23 mouse cellular contexts compared by ENCODE assay signal in the genomic region with DNA sequence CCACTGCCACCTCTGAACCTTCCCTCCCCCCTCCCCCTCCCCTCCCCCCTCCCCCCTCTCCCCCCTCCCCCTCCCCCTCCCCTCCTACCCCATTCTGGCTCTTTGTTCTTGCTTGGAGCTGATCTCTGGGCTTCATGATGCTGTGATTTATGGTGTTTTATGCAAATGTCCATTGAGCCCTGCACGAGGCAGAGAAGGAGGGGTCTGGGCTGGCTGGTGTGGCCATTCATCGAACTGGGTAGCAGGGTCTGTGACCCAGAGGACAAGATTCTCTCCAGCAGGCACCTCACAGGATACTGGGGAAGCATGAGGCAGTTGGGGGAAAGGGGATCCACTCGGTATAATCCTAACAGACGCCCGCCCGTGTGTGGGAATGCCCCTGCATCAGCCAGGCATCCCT.
DNase-seq lines count a peak whose midpoint lies in the region; ATAC-seq and TF ChIP-seq lines count a peak whose summit lies in the region.
"Had no signal": no experiment of that assay in that cellular context is flagged by ENCODE, and none has a peak within 500 bp of the region (broad histone marks: within the 10 kb centered on the region; RNA-seq: fewer than 3 reads in every experiment).

No protein-coding gene starts in this region.

- peaks cover 30% of the 10 kb centered on the region for H3K4me1 ChIP-seq in hindbrain, embryonic 12.5 days
- no peaks in the 10 kb centered on the region; the same call in 1 of the 2 replicates for H3K4me1 ChIP-seq in hindbrain, postnatal 0 days (ENCODE audit: insufficient read depth, low read length)
- H3K4me1 ChIP-seq in hindbrain, embryonic 13.5 days (replicated peaks): peaks cover 31% of the 10 kb centered on the region

- TF ChIP-seq CTCF in hindbrain, postnatal 0 days (IDR thresholded peaks at IDR 0.05; ENCODE audit: low read depth): no peak

- no peak overlapping the region for H3K9ac ChIP-seq in hindbrain, embryonic 12.5 days
- H3K9ac ChIP-seq in hindbrain, postnatal 0 days (replicated peaks; ENCODE audit: low read length): no peak overlapping the region
- H3K9ac ChIP-seq in hindbrain, embryonic 13.5 days: no peak overlapping the region
- H3K9ac ChIP-seq: embryonic facial prominence, embryonic 12.5 days; limb, embryonic 15.5 days had no signal

- WGBS in hindbrain, embryonic 12.5 days: 36% methylated on average over 6 of the region's 6 CpGs
- 31% methylated on average over 6 of the region's 6 CpGs for WGBS in hindbrain, postnatal 0 days
- 17% methylated on average over 6 of the region's 6 CpGs for WGBS in hindbrain, embryonic 13.5 days

- no peaks in the 10 kb centered on the region for H3K27me3 ChIP-seq in hindbrain, embryonic 12.5 days
- no peaks in the 10 kb centered on the region for H3K27me3 ChIP-seq in hindbrain, postnatal 0 days (ENCODE audit: insufficient read depth, low read length)
- H3K27me3 ChIP-seq in hindbrain, embryonic 13.5 days: peaks cover 20% of the 10 kb centered on the region
- H3K27me3 ChIP-seq: embryonic facial prominence, embryonic 12.5 days had no signal

- peak; percentile 30; the same call in 1 of the 2 replicates for ATAC-seq in hindbrain, embryonic 12.5 days (ENCODE audit: low FRiP score)
- no peak for ATAC-seq in hindbrain, postnatal 0 days
- ATAC-seq in hindbrain, embryonic 13.5 days (ENCODE audit: low FRiP score): 0 out of 2 replicates have a peak, but pooled peaks have one; percentile 29
- ATAC-seq: activated CD4-positive, CD25-positive, alpha-beta regulatory T cell, adult 4 months; inflammation-experienced regulatory T-cells, adult 6 months had no signal

- 0 out of 2 replicates have a peak overlapping the region, but pooled peaks have one; percentile 17 for H3K27ac ChIP-seq in hindbrain, embryonic 12.5 days
- no peak overlapping the region for H3K27ac ChIP-seq in hindbrain, postnatal 0 days
- H3K27ac ChIP-seq in hindbrain, embryonic 13.5 days: no peak overlapping the region
- H3K27ac ChIP-seq: embryonic facial prominence, embryonic 12.5 days; heart, adult 2 months; left cerebral cortex, adult 2 months; limb, embryonic 15.5 days; macrophage had no signal

- H3K36me3 ChIP-seq in hindbrain, embryonic 12.5 days: no peaks in the 10 kb centered on the region
- no peaks in the 10 kb centered on the region for H3K36me3 ChIP-seq in hindbrain, postnatal 0 days (ENCODE audit: insufficient read depth, low read length)
- no peaks in the 10 kb centered on the region for H3K36me3 ChIP-seq in hindbrain, embryonic 13.5 days
- H3K36me3 ChIP-seq: embryonic facial prominence, embryonic 12.5 days; limb, embryonic 15.5 days had no signal

- peak; percentile 64 for DNase-seq in embryo, embryonic 10 days (ENCODE audit: low spot score)
- DNase-seq in embryo, embryonic 9.5 days (ENCODE audit: extremely low spot score): no peak
- no peak for DNase-seq in hindbrain, postnatal 0 days (ENCODE audit: low spot score)
- peak; percentile 32 for DNase-seq in embryo, embryonic 11.5 days (ENCODE audit: low read depth, low spot score)
- DNase-seq in urinary bladder, postnatal 14 days (ENCODE audit: low spot score): no peak
- no peak for DNase-seq in right cerebral cortex, adult 18-20 months
- DNase-seq: adrenal gland, adult 8-10 months; cerebellum, adult 2 months; cerebellum, postnatal 25 days; gastrocnemius, postnatal 36 days; heart, adult 2 months; kidney, adult 18-20 months; right cerebral cortex, postnatal 25 days; thymus, postnatal 14 days had no signal

- no peak overlapping the region for H3K4me3 ChIP-seq in hindbrain, embryonic 12.5 days
- H3K4me3 ChIP-seq in hindbrain, postnatal 0 days (ENCODE audit: low read length): no peak overlapping the region
- no peak overlapping the region for H3K4me3 ChIP-seq in hindbrain, embryonic 13.5 days
- H3K4me3 ChIP-seq: embryonic facial prominence, embryonic 12.5 days; heart, adult 2 months; left cerebral cortex, adult 2 months; limb, embryonic 15.5 days had no signal

- H3K9me3 ChIP-seq in hindbrain, embryonic 12.5 days (replicated peaks): no peaks in the 10 kb centered on the region; the same call in 1 of the 2 replicates
- no peaks in the 10 kb centered on the region for H3K9me3 ChIP-seq in hindbrain, postnatal 0 days (ENCODE audit: low read length)
- no peaks in the 10 kb centered on the region for H3K9me3 ChIP-seq in hindbrain, embryonic 13.5 days
- H3K9me3 ChIP-seq: embryonic facial prominence, embryonic 12.5 days; limb, embryonic 15.5 days had no signal

- no peak overlapping the region for H3K4me2 ChIP-seq in hindbrain, embryonic 12.5 days (replicated peaks)
- no peak overlapping the region for H3K4me2 ChIP-seq in hindbrain, postnatal 0 days (ENCODE audit: low read depth, low read length)
- no peak overlapping the region for H3K4me2 ChIP-seq in hindbrain, embryonic 13.5 days
- H3K4me2 ChIP-seq: embryonic facial prominence, embryonic 12.5 days; limb, embryonic 15.5 days; midbrain, embryonic 11.5 days had no signal

Comparison
In these comparisons a context has a peak if more than half of its experiments do, and no peak if none do; other contexts are left out.
1. DNase-seq: peak in embryo, embryonic 10 days (single experiment) and embryo, embryonic 11.5 days (single experiment); none in embryo, embryonic 9.5 days (single experiment), hindbrain, postnatal 0 days (single experiment), urinary bladder, postnatal 14 days (single experiment) and right cerebral cortex, adult 18-20 months (single experiment).